Mouse (Mus musculus) C2C12 (cell line): ENCODE results near the gene Tet3.

Source experiments
- CEBPB ChIP-seq: IDR thresholded peaks from one replicate; pipeline ENCODE4 v1.6.1; 2011; ENCODE audit warnings: low read depth, mild to moderate bottlenecking, control low read depth, moderate library complexity
- CTCF ChIP-seq: IDR thresholded peaks from one replicate; pipeline ENCODE4 v1.5.1; 2011; ENCODE audit not compliant: control insufficient read depth, insufficient read depth, insufficient read length
- MAX ChIP-seq: IDR thresholded peaks from one replicate; pipeline ENCODE4 v1.6.1; 2011; ENCODE audit warnings: mild to moderate bottlenecking, control low read depth
- MYOD1 ChIP-seq: IDR thresholded peaks from one replicate; pipeline ENCODE4 v1.6.1; 2011; ENCODE audit warnings: low read depth; ENCODE audit not compliant: control insufficient read depth, insufficient read length

- no peak for TF ChIP-seq CTCF
- no peak for TF ChIP-seq MYOD1
- TF ChIP-seq MAX = no peak
- peak; percentile 17 for TF ChIP-seq CEBPB
Measured at GRCm38 (mm10) chr6:83440510-83441258, 18.2 kb downstream of the Tet3 start.
